Mouse (Mus musculus): Measurements from ENCODE around the gene Armc6.

Armc6 gene

DNA sequence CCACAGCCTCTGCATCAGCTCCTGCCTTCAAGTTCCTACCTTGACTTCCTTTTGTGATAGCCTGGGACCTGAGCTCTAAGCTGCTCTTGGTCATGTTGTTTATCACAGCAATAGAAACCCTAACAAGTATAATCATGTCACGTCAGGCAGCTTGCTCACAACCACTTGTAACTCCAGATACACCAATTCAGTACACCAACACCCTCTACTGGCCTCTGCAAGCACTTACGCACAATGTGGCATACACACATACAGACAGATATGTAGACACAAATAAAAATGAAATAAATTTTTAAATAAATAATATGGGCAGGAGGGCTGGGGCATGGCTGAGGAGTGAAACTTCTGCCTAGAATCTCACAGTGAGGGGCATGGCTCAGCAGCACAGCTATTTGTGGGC, 38.5 kb downstream of the Armc6 start:
- CTCF ChIA-PET, result no interaction called here

- CTCF ChIA-PET, result no interaction called here
These were observed 40.1 kb downstream of the Armc6 start for GRCm38 (mm10) chr8:70194191-70194590.

- CTCF ChIA-PET, result no interaction called here
These were observed 41.0 kb downstream of the Armc6 start for GRCm38 (mm10) chr8:70193238-70193637.

GRCm38 (mm10) chr8:70188707-70189106, 45.6 kb downstream of the Armc6 start:
- CTCF ChIA-PET, result no interaction called here

GRCm38 (mm10) chr8:70183194-70183593, 51.1 kb downstream of the Armc6 start:
- CTCF ChIA-PET, result interaction anchor here (0.6 kb wide), 1 partner anchor 741 kb away, joined by 13 read pairs; no protein-coding TSS in a partner anchor

GRCm38 (mm10) chr8:70181903-70182252, 52.4 kb downstream of the Armc6 start:
- CTCF ChIA-PET, result no interaction called here

DNA sequence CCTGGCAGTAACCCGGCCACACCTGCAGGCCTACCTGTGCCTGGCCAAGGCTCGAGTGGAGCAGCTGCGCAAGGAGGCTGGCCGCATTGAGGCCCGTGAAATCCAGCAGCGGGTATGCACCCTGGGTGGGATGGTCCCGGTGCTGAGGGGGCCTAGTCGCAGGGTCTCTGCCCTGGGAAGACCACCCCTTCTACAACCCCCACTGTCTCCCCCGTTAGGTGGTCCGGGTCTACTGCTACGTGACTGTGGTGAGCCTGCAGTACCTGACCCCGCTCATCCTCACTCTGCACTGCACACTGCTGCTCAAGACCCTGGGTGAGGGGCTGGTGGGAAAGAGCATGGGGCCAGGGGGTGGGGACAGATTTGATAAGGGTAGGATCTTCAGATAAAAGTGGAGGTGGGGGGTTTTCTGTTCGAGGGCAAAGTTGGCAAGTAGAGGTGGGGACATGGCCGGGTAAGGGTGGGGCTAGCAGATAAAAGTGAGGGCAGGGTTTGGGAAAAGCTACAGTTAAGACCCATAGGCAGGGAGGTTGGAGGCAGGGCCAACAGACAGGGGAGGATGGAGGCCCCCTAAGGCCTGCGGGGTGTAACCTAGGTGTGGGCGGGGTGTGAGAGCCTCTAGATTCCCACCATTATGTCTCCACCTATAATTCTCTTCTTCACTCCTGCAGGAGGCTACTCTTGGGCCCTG, 52.9 kb downstream of the Armc6 start:
- CTCF ChIA-PET, result no interaction called here

- CTCF ChIA-PET, result no interaction called here
These were observed 55.2 kb downstream of the Armc6 start for GRCm38 (mm10) chr8:70179082-70179481.

DNA sequence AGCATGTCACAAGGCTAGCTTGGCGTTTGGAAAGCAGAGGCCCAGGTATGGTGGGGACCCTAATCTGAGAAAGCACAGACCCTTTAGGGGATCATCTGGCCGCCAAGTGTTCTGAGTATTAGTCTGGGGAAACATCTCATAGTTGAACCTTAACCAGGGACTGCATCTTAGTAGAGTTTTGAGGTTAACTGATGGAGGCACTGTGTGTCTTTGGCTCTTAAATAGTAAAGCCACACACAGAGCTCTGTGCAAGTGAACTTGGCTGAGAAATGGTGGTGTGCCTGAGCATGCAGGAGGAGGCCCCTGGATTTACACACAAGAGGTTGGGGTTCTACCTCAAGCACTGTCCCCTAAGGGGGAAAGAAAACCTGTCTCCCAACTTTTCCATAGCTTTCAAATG, 56.0 kb downstream of the Armc6 start:
- CTCF ChIA-PET, result no interaction called here

DNA sequence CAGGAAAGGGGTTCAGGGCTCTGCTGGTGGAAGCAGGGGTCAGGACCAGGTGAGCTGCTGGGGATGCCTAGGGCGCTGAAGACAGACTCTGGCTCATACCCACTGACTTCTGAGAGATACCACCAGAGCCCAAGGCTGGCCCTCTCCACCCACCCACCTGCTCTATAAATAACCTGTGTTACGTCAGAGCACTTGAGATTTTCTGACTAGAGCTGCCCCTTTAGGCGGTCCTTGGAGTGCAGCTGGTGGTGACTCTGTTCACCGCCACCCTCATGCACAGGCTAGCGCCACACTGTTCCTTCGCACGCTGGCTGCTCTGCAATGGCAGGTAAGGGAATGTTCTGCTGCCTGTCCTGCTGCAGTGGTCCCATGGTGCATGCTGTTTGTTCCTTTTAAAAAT, 60.2 kb downstream of the Armc6 start:
- CTCF ChIA-PET, result interaction anchor here (0.6 kb wide), 1 partner anchor 35 kb away, joined by 3 read pairs; no protein-coding TSS in a partner anchor

- CTCF ChIA-PET, result interaction anchor here (0.6 to 0.7 kb wide), 4 partner anchors 33 to 710 kb away, joined by 3 to 7 read pairs (median 5); no protein-coding TSS in a partner anchor
These were observed 60.9 kb downstream of the Armc6 start for GRCm38 (mm10) chr8:70173320-70173719.

DNA sequence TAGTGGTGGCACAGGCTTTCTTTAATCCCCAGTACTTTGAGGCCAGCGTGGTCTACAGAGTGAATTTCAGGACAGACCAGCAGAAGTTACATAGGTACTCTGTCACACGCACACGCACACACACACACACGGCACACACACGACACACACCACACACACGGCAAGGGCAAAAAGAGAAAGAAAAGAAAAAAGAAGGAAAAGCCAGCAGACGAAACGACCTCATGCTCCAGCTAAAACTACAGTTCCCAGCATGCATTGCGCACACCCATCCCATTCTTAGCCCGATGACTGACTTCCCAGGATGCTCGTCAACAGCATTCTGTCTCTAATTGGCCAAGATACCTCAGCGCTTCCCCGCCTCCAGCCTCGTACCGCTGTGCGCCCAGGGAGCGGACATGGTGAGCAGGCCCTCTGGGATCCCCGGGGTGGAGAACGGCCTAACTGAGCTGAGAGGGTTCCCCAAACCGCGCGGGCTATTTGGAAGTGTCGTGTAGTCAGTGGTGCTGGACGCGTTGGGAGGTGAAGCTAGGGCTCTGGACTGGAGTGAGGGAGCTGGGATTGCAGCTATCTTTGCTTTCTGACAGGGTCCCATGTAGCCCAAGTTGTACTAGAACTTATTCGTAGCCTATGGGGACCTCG, 62.1 kb downstream of the Armc6 start, which contains the start of gene Tmem161a:
Gene Tmem161a, plus strand, starts transcription at position 314 of the 639 bp plus-strand sequence.
- CTCF ChIA-PET, result interaction anchor here (0.7 to 0.8 kb wide), 2 partner anchors 294 to 535 kb away, joined by 3 to 11 read pairs; no protein-coding TSS in a partner anchor

DNA sequence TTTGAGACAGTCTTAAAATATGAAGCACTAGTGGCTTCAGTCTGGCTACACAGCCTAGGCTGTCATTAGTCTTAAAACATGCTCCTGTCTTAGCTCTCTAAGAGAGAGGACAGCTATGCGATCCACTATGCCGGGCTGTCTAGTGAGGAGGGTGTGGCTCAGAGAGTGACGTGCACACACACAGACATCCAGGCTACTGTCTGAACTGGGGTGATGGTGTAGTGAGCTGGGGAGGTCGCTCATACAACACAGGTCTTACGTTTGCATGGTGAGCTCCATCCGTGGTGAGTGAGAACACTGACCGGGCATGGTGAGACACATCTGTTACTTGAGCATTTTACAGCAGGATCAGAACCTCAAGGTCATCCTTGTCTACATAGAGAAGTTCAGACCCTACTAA, 63.0 kb downstream of the Armc6 start:
- CTCF ChIA-PET, result interaction anchor here (0.5 kb wide), 1 partner anchor 580 kb away, joined by 4 read pairs; no protein-coding TSS in a partner anchor

- CTCF ChIA-PET, result no interaction called here
These were observed 63.5 kb downstream of the Armc6 start for GRCm38 (mm10) chr8:70170748-70171147.
